Mouse (Mus musculus) liver, embryonic 14.5 days (tissue): ENCODE data around the gene Syngr1. TPM values are rescaled to one million over a fixed set of nuclear protein-coding genes. Genes with fewer than 3 reads are reported as not detected.

Experiments used
- ATAC-seq: fragments of 200-750 bp; cut with Nextera tagmentation; 2 replicates; pipeline ENCODE4 v1.8.0; 2017; ENCODE audit warnings: moderate number of reproducible peaks, mild to moderate bottlenecking, moderate library complexity; ENCODE audit not compliant: insufficient read depth
- DNase-seq, 3 experiments: peaks; one replicate each; pipeline ENCODE4 v3.0.0-alpha.2; 2012 to 2013; ENCODE audit warnings: low read depth in 3 of 3, low spot score in 3 of 3
- H3K27ac ChIP-seq: fragments of 300-500 bp; sonication (generic); 2 replicates; pipeline ENCODE4 v1.5.1; 2014; ENCODE audit warnings: moderate library complexity, mild to moderate bottlenecking, control low read depth, inconsistent platforms
- H3K27me3 ChIP-seq: fragments of 300-500 bp; sonication (generic); 2 replicates; pipeline ENCODE4 v1.6.1; 2014; ENCODE audit warnings: mild to moderate bottlenecking, low read length, moderate library complexity; ENCODE audit not compliant: control insufficient read depth, insufficient read depth
- H3K36me3 ChIP-seq: fragments of 300-500 bp; sonication (generic); replicated peaks from 2 replicates; pipeline ENCODE4 v1.6.1; 2014; ENCODE audit warnings: low read depth; ENCODE audit not compliant: control insufficient read depth, insufficient read depth
- H3K4me1 ChIP-seq, 2 experiments: fragments of 200-500 bp in 1 of 2; fragments of 300-500 bp in 1 of 2; sonication (generic) in 1 of 2; replicated peaks; 2 replicates each; pipeline ENCODE4 v1.6.1; 2012 to 2014; ENCODE audit warnings: antibody characterized with exemption in 1 of 2, inconsistent platforms in 1 of 2, low read length in 1 of 2; ENCODE audit not compliant: control insufficient read depth in 2 of 2, insufficient read depth in 2 of 2
- H3K4me2 ChIP-seq: fragments of 300-500 bp; sonication (generic); 2 replicates; pipeline ENCODE4 v1.6.1; 2014; ENCODE audit warnings: low read depth, mild to moderate bottlenecking, control low read depth, moderate library complexity
- H3K4me3 ChIP-seq, 2 experiments: fragments of 200-500 bp in 1 of 2; fragments of 300-500 bp in 1 of 2; sonication (generic) in 1 of 2; 2 replicates each; pipeline ENCODE4 v1.5.1; 2012 to 2014; ENCODE audit warnings: low read depth in 2 of 2, low read length in 2 of 2, mild to moderate bottlenecking in 2 of 2, control low read depth in 1 of 2, inconsistent platforms in 1 of 2, moderate library complexity in 1 of 2; ENCODE audit not compliant: insufficient read depth in 1 of 2
- H3K9ac ChIP-seq: fragments of 300-500 bp; sonication (generic); replicated peaks from 2 replicates; pipeline ENCODE4 v1.6.1; 2014; ENCODE audit warnings: mild to moderate bottlenecking, control low read depth, moderate library complexity
- H3K9me3 ChIP-seq: fragments of 300-500 bp; sonication (generic); 2 replicates; pipeline ENCODE4 v1.6.1; 2016; ENCODE audit warnings: low read length, mixed read lengths; ENCODE audit not compliant: control insufficient read depth
- CTCF ChIP-seq: IDR thresholded peaks from 2 replicates; pipeline ENCODE4 v1.5.1; 2016; ENCODE audit warnings: antibody characterized with exemption, low read depth, control low read depth
- EP300 ChIP-seq: IDR thresholded peaks from 2 replicates; pipeline ENCODE4 v1.6.1; 2016; ENCODE audit warnings: antibody characterized with exemption, low read depth
- WGBS: fragments of 180-500 bp; shearing (Covaris S2); extraction: QIAGEN DNeasy Blood & Tissue Kit; methylation state at CpG from one replicate; pipeline ENCODE4 v1.1.7; 2014; ENCODE audit not compliant: insufficient replicate concordance; 5-methylcytosine and 5-hydroxymethylcytosine counted together
- polyA plus RNA-seq, 2 experiments: library from polyadenylated mRNA; depleted of rRNA in 1 of 2; stranded (reverse) in 1 of 2; unstranded in 1 of 2; fragments of >200 nt; fragmentation: Nextera tagmentation in 1 of 2; extraction: Ambion mirVana in 1 of 2; gene quantifications; 2 replicates each; pipeline versions ENCODE4 v1.2.1 to v1.2.3; 2012 to 2014

Gene Syngr1
- polyA plus RNA-seq, 2 experiments = 10.4 to 14.4 TPM

DNA sequence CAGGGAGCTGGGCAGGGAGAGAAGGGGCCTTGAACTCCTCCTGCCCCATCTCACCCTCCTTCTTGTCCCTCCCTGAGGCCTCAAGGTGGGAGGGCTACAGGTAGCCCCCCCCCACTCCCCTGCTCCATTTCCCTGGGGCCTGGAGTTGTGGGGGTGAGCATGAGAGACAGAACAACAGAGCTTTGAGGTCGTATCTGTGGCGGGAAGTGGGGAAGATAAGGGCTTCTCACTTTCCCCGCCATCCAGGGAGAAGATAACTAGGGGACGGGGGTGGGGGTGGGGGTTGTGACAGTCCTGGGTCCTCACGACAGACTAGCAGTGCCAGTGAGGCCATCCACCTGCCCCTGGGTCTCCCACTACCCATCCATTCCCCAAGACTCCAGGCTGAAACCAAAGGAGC lies 43.2 kb upstream of the Syngr1 start:
- Histone ChIP-seq H3K27me3 (no peaks in the 10 kb centered on the region), H3K36me3 (no peaks in the 10 kb centered on the region), H3K27ac (no peak overlapping the region), H3K4me1 (peaks cover 3 to 7% of the 10 kb centered on the region in 2 experiments), H3K4me3 (no peak overlapping the region), H3K4me2 (no peak overlapping the region), H3K9me3 (no peaks in the 10 kb centered on the region; the same call in 1 of the 2 replicates), H3K9ac (no peak overlapping the region)
- ATAC-seq (no peak), DNase-seq (no peak)
- 7% methylated on average over 5 of the region's 5 CpGs for WGBS
- TF ChIP-seq CTCF = no peak
- no peak for TF ChIP-seq EP300

DNA sequence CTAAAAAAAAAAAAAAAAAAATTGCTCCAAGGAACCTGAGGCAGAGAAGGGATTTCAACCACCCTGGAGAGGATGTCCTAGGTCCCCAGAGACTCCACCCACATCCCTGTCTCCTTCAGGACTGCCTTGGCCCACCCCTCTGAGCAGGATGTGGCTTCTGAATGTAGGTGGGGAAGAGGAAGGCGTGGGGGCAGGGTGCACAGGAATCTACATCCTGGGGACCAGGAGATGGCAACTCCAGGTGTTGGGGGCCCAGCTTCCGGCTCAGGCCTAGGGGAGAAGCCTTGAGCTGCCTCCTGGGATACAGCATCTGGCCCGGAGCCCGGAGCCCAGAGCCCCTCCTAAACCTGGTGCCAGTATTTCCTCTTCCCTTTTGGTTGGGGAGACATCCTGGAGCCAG lies 41.0 kb upstream of the Syngr1 start:
- TF ChIP-seq CTCF (no peak), EP300 (no peak)
- Histone ChIP-seq H3K4me2 (no peak overlapping the region), H3K9ac (no peak overlapping the region), H3K9me3 (no peaks in the 10 kb centered on the region; the same call in 1 of the 2 replicates), H3K27me3 (no peaks in the 10 kb centered on the region), H3K27ac (no peak overlapping the region), H3K4me1 (peaks cover 6 to 9% of the 10 kb centered on the region in 2 experiments), H3K36me3 (no peaks in the 10 kb centered on the region), H3K4me3 (no peak overlapping the region)
- ATAC-seq = no peak
- WGBS = 41% methylated on average over 4 of the region's 4 CpGs
- no peak for DNase-seq

DNA sequence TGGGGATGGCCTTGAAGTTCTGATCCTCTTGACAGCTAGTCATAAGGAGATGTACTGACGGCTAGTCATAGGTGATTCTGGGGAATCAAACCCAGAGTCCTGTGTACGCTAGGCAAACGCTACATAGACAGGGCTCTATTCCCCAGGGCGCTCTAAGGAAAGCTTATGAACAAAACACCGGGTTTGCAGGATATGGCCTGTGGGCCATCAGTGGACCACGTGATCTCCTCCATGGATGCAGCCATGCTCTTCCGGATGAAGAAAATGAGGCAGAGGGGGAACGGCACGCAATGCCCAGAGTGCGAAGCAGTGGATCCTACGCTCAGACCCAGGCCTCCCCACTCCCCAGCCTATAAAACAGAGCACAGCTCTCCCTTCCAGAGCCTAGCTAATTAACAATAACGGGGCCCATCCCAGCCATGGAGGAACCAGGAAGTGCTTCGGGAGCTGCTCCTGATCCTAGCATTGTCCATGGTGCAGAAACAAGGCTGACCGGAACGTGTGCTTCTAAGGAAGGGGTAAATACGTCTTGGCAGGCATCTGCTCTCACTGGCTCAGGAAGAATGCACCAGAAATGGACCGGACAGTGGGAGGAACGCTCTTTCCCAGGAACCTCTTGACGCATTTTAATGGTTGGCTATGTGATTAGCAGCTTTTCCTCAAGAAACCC lies 39.9 kb upstream of the Syngr1 start:
- DNase-seq (no peak), ATAC-seq (no peak)
- H3K27ac ChIP-seq = no peak overlapping the region
- no peaks in the 10 kb centered on the region for H3K27me3 ChIP-seq
- H3K4me3 ChIP-seq = no peak overlapping the region
- H3K4me2 ChIP-seq = no peak overlapping the region
- H3K4me1 ChIP-seq = peaks cover 6 to 9% of the 10 kb centered on the region in 2 experiments
- no peak overlapping the region for H3K9ac ChIP-seq
- TF ChIP-seq EP300 (no peak), CTCF (no peak)
- no peaks in the 10 kb centered on the region for H3K9me3 ChIP-seq
- 62% methylated on average over 19 of the region's 19 CpGs for WGBS
- H3K36me3 ChIP-seq = no peaks in the 10 kb centered on the region

DNA sequence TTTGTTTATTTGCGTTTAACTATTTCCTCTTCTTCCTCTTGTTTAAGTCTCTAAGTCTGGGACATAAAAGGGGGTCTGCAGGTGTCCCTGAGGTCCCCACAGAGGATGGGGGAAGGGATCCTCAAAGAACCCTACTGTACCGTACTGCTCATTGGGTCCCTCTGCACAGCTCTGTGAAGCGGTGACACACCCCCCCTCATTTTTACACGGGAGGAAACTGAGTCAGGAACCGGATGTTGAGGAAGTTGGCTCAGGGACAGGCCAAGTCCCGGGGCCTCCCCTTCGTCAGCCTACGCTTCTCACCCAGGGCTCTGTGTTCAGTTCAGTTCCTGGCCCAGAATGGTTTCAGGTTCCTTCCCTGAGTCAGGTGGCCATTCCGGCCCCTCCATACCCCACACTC lies 39.4 kb upstream of the Syngr1 start:
- H3K9ac ChIP-seq = no peak overlapping the region
- H3K4me1 ChIP-seq = peaks cover 6 to 9% of the 10 kb centered on the region in 2 experiments
- no peaks in the 10 kb centered on the region for H3K9me3 ChIP-seq
- no peaks in the 10 kb centered on the region for H3K36me3 ChIP-seq
- DNase-seq = no peak
- H3K27me3 ChIP-seq = no peaks in the 10 kb centered on the region
- H3K4me2 ChIP-seq = no peak overlapping the region
- no peak overlapping the region for H3K4me3 ChIP-seq
- no peak for ATAC-seq
- no peak for TF ChIP-seq CTCF
- TF ChIP-seq EP300 = no peak
- 41% methylated on average over 9 of the region's 9 CpGs for WGBS
- H3K27ac ChIP-seq = no peak overlapping the region

DNA sequence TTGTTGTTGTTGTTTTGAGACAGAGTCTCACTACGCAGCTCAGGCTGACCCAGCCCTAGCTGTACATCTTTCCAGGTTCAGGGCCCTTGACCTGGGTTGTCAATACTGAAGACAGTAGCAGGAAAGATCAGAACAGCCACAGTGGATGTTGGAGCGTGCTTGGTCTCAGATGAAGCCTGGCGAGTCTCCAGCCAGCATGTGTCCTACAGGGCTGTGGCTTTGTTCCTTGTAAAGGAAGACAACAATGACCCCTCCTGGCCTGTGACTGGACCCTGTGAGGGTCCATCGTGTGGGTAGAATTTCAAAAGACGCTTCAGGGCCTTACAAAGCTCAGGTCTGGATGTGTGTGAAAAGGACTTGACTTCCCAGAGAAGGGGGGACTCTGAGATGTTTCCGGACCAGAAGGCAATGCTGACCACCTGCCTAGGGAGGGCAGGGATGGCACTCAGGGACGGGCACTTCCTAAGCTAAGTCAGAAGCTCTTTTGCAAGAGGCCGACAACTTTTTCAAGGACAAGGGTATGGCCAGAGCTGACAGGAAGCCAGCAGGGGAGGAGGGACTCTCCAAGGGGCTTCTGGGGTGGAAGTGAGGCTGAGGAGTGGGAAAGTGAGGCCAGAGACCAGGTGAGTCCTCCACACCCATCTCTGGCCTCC lies 37.6 kb upstream of the Syngr1 start:
- ATAC-seq (no peak), DNase-seq (no peak)
- H3K4me3 ChIP-seq = no peak overlapping the region
- H3K4me2 ChIP-seq = no peak overlapping the region
- no peaks in the 10 kb centered on the region for H3K27me3 ChIP-seq
- 69% methylated on average over 8 of the region's 8 CpGs for WGBS
- peaks cover 2 to 3% of the 10 kb centered on the region in 2 experiments; a peak in 2 of 4 replicates for H3K4me1 ChIP-seq
- TF ChIP-seq CTCF (no peak), EP300 (no peak)
- H3K36me3 ChIP-seq = no peaks in the 10 kb centered on the region
- no peak overlapping the region for H3K27ac ChIP-seq
- no peak overlapping the region for H3K9ac ChIP-seq
- no peaks in the 10 kb centered on the region for H3K9me3 ChIP-seq
